Mouse (Mus musculus): ENCODE measurements around the gene Aldoart1. TPM values are rescaled to one million over a fixed set of nuclear protein-coding genes. Genes with fewer than 3 reads are reported as not detected.

Aldoart1 gene
- polyA plus RNA-seq (2012; rRNA removed): not detected in 2 replicates

- Histone ChIP-seq H3K27me3 (ENCODE audit: control insufficient read depth, insufficient read depth, low read length) (no peaks in the 10 kb centered on the region), H3K27ac (ENCODE audit: control insufficient read depth, insufficient read depth, low read length) (no peak within 1 kb of the TSS), H3K4me1 (replicated peaks; ENCODE audit: control insufficient read depth, insufficient read depth, low read length) (no peaks in the 10 kb centered on the region), H3K36me3 (ENCODE audit: control insufficient read depth, insufficient read depth, low read length) (no peaks in the 10 kb centered on the region), H3K4me3 (ENCODE audit: control insufficient read depth, insufficient read depth, low read length) (no peak within 1 kb of the TSS)
- DNase-seq: no peak
- WGBS: 92% methylated on average over 9 of the region's 9 CpGs
- TF ChIP-seq CTCF (IDR thresholded peaks at IDR 0.05; ENCODE audit: borderline replicate concordance, control insufficient read depth, extremely low read depth, insufficient read depth, low read length, poor library complexity): no peak
- no peak for TF ChIP-seq POLR2A (IDR thresholded peaks at IDR 0.05; ENCODE audit: control insufficient read depth, extremely low read depth, insufficient read depth, low read length, poor library complexity)
Observed at GRCm38 (mm10) chr4:72852534-72852933, at the start of gene Aldoart1. Gene Aldoart1 (minus strand): TSS chr4:72852634.

- H3K36me3 ChIP-seq (ENCODE audit: control insufficient read depth, insufficient read depth, low read length): no peaks in the 10 kb centered on the region
- no peak for DNase-seq
- no peak overlapping the region for H3K4me3 ChIP-seq (ENCODE audit: control insufficient read depth, insufficient read depth, low read length)
- no peak for TF ChIP-seq CTCF (IDR thresholded peaks at IDR 0.05; ENCODE audit: borderline replicate concordance, control insufficient read depth, extremely low read depth, insufficient read depth, low read length, poor library complexity)
- H3K27ac ChIP-seq (ENCODE audit: control insufficient read depth, insufficient read depth, low read length): no peak overlapping the region
- no peaks in the 10 kb centered on the region for H3K4me1 ChIP-seq (replicated peaks; ENCODE audit: control insufficient read depth, insufficient read depth, low read length)
- 62% methylated on average over 1 of the region's 1 CpGs for WGBS
- H3K27me3 ChIP-seq (ENCODE audit: control insufficient read depth, insufficient read depth, low read length): no peaks in the 10 kb centered on the region; the same call in 1 of the 2 replicates
Observed at GRCm38 (mm10) chr4:72901566-72901965, 49.1 kb upstream of the Aldoart1 start.

DNA sequence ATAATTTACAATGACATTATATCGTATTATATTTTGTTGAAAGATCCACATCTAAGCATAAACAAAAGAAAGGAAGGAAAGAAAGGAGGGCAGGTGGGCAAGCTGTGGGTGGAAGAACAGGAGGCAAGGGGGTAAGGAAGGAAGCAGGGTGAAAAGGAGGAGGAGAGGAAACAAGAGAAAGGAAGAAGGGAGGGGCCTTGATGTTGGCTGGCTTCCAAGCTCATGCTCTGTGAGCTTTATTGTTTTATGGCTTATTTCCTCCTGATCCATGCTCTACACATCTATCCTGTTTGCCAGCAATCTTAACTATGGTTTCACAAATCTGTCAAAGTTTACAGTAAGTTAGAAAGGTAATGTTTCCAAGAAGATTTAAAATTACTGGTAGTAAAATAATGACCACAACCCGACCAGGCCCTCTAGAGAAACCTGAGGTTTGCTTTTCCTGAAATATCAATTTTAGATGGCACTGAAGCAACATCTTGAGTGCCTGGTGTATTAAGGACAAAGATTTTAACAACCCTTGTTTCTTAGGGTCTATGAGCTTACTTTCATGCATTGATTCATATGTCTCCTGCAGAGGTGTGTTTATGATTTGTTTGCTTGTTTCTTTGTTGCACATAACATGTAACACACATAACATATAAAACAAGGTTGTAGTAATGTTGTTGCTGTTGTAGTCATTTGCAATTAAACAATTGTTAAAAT lies 13.1 kb upstream of the Aldoart1 start:
- Histone ChIP-seq H3K4me1 (replicated peaks; ENCODE audit: control insufficient read depth, insufficient read depth, low read length) (no peaks in the 10 kb centered on the region), H3K27ac (ENCODE audit: control insufficient read depth, insufficient read depth, low read length) (no peak overlapping the region), H3K4me3 (ENCODE audit: control insufficient read depth, insufficient read depth, low read length) (no peak overlapping the region), H3K27me3 (ENCODE audit: control insufficient read depth, insufficient read depth, low read length) (no peaks in the 10 kb centered on the region), H3K36me3 (ENCODE audit: control insufficient read depth, insufficient read depth, low read length) (no peaks in the 10 kb centered on the region)
- TF ChIP-seq POLR2A (IDR thresholded peaks at IDR 0.05; ENCODE audit: control insufficient read depth, extremely low read depth, insufficient read depth, low read length, poor library complexity) (no peak), CTCF (IDR thresholded peaks at IDR 0.05; ENCODE audit: borderline replicate concordance, control insufficient read depth, extremely low read depth, insufficient read depth, low read length, poor library complexity) (no peak)
- 61% methylated on average over 2 of the region's 2 CpGs for WGBS
- DNase-seq: no peak

- Histone ChIP-seq H3K4me3 (ENCODE audit: control insufficient read depth, insufficient read depth, low read length) (no peak overlapping the region), H3K4me1 (replicated peaks; ENCODE audit: control insufficient read depth, insufficient read depth, low read length) (no peaks in the 10 kb centered on the region), H3K27me3 (ENCODE audit: control insufficient read depth, insufficient read depth, low read length) (no peaks in the 10 kb centered on the region), H3K27ac (ENCODE audit: control insufficient read depth, insufficient read depth, low read length) (no peak overlapping the region), H3K36me3 (ENCODE audit: control insufficient read depth, insufficient read depth, low read length) (no peaks in the 10 kb centered on the region)
- no peak for TF ChIP-seq CTCF (IDR thresholded peaks at IDR 0.05; ENCODE audit: borderline replicate concordance, control insufficient read depth, extremely low read depth, insufficient read depth, low read length, poor library complexity)
- no peak for TF ChIP-seq POLR2A (IDR thresholded peaks at IDR 0.05; ENCODE audit: control insufficient read depth, extremely low read depth, insufficient read depth, low read length, poor library complexity)
- DNase-seq: no peak
Observed at GRCm38 (mm10) chr4:72844276-72844675, 8.2 kb downstream of the Aldoart1 start.

DNA sequence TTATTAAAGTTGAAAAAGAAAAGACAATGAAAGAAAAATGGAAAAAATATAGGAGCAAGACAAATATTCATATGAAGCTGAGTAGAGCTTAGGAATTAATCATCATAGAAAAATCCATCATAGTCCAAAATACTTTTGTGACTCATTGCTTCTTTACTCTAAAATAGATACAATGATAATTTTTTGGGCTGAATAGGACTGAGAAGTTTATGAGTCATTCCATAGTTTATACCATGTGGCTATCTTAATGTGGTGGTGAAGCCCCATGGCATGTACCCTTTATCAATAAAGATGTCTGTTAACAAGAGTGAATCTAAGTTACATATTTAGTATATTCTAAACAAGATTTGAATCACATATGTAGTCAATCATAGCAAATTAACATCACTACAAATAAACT lies 9.4 kb downstream of the Aldoart1 start:
- DNase-seq: no peak
- H3K4me1 ChIP-seq (replicated peaks; ENCODE audit: control insufficient read depth, insufficient read depth, low read length): no peaks in the 10 kb centered on the region
- H3K27me3 ChIP-seq (ENCODE audit: control insufficient read depth, insufficient read depth, low read length): no peaks in the 10 kb centered on the region
- no peaks in the 10 kb centered on the region for H3K36me3 ChIP-seq (ENCODE audit: control insufficient read depth, insufficient read depth, low read length)
- no peak overlapping the region for H3K27ac ChIP-seq (ENCODE audit: control insufficient read depth, insufficient read depth, low read length)
- H3K4me3 ChIP-seq (ENCODE audit: control insufficient read depth, insufficient read depth, low read length): no peak overlapping the region
- no peak for TF ChIP-seq POLR2A (IDR thresholded peaks at IDR 0.05; ENCODE audit: control insufficient read depth, extremely low read depth, insufficient read depth, low read length, poor library complexity)
- TF ChIP-seq CTCF (IDR thresholded peaks at IDR 0.05; ENCODE audit: borderline replicate concordance, control insufficient read depth, extremely low read depth, insufficient read depth, low read length, poor library complexity): no peak

- Histone ChIP-seq H3K36me3 (ENCODE audit: control insufficient read depth, insufficient read depth, low read length) (no peaks in the 10 kb centered on the region), H3K4me1 (replicated peaks; ENCODE audit: control insufficient read depth, insufficient read depth, low read length) (no peaks in the 10 kb centered on the region), H3K4me3 (ENCODE audit: control insufficient read depth, insufficient read depth, low read length) (no peak overlapping the region), H3K27ac (ENCODE audit: control insufficient read depth, insufficient read depth, low read length) (no peak overlapping the region), H3K27me3 (ENCODE audit: control insufficient read depth, insufficient read depth, low read length) (no peaks in the 10 kb centered on the region)
- no peak for DNase-seq
- TF ChIP-seq POLR2A (IDR thresholded peaks at IDR 0.05; ENCODE audit: control insufficient read depth, extremely low read depth, insufficient read depth, low read length, poor library complexity) (no peak), CTCF (IDR thresholded peaks at IDR 0.05; ENCODE audit: borderline replicate concordance, control insufficient read depth, extremely low read depth, insufficient read depth, low read length, poor library complexity) (no peak)
- WGBS: 59% methylated on average over 2 of the region's 2 CpGs
Observed at GRCm38 (mm10) chr4:72836430-72836829, 16.0 kb downstream of the Aldoart1 start.

DNA sequence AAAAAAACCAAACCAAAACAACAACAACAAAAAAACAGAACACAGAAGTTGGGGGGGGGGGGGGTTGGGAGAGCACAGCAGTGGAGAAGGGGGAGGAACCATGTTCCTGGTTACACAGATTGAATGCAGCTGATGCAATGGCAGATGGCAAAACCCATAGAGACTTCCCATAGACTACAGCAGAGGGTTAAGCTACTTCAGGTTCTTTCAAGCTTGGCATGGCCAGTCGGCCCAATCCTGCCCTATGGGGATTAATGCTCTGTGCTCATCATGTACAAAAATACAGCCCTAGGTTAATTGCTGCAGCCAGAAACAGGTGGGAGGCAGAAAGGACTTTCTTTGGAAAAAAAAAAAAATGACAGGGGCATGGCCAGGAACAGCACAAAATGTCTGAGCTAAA lies 17.0 kb downstream of the Aldoart1 start:
- H3K27ac ChIP-seq (ENCODE audit: control insufficient read depth, insufficient read depth, low read length): no peak overlapping the region
- no peak overlapping the region for H3K4me3 ChIP-seq (ENCODE audit: control insufficient read depth, insufficient read depth, low read length)
- H3K36me3 ChIP-seq (ENCODE audit: control insufficient read depth, insufficient read depth, low read length): no peaks in the 10 kb centered on the region
- no peaks in the 10 kb centered on the region for H3K27me3 ChIP-seq (ENCODE audit: control insufficient read depth, insufficient read depth, low read length)
- H3K4me1 ChIP-seq (replicated peaks; ENCODE audit: control insufficient read depth, insufficient read depth, low read length): no peaks in the 10 kb centered on the region
- WGBS: 90% methylated on average over 1 of the region's 1 CpGs
- TF ChIP-seq POLR2A (IDR thresholded peaks at IDR 0.05; ENCODE audit: control insufficient read depth, extremely low read depth, insufficient read depth, low read length, poor library complexity) (no peak), CTCF (IDR thresholded peaks at IDR 0.05; ENCODE audit: borderline replicate concordance, control insufficient read depth, extremely low read depth, insufficient read depth, low read length, poor library complexity) (no peak)
- DNase-seq: no peak
